Mouse (Mus musculus) heart, postnatal 36 days (tissue): ENCODE results near the gene Pde4b. TPM values are rescaled to one million over a fixed set of nuclear protein-coding genes. Genes with fewer than 3 reads are reported as not detected.

Source experiments
- DNase-seq, 2 experiments: peaks; one replicate each; pipeline ENCODE4 v3.0.0; 2021 to 2022
- intact Hi-C: fragments of 180-260 bp; cut with DNase I; formaldehyde crosslinking; loops from one replicate; pipeline ENCODE4 v1.15.1; 2025
- total RNA-seq, 2 experiments: library from RNA; stranded (reverse); gene quantifications; 2 replicates each; pipeline ENCODE4 v1.2.3; 2021

Gene Pde4b
- total RNA-seq, 2 experiments from 2014 or later: 19.9 to 30.2 TPM

- DNase-seq: no peak
- intact Hi-C loops: loop anchor here (10.0 kb wide), 1 partner anchor 718 kb away; the partner anchor contains the start of gene Slc35d1
Observed at GRCm38 (mm10) chr4:102496269-102497177, 409.2 kb downstream of the Pde4b start.

GRCm38 (mm10) chr4:102497221-102497620 lies 409.9 kb downstream of the Pde4b start:
- DNase-seq: no peak
- intact Hi-C loops: loop anchor here (10.0 kb wide), 1 partner anchor 718 kb away; the partner anchor contains the start of gene Slc35d1

- DNase-seq: no peak
- intact Hi-C loops: loop anchor here (10.0 kb wide), 1 partner anchor 716 kb away; the partner anchor contains the start of gene Slc35d1
Observed at GRCm38 (mm10) chr4:102498169-102498919, 411.0 kb downstream of the Pde4b start.

- intact Hi-C loops: loop anchor here (10.0 kb wide), 1 partner anchor 716 kb away; the partner anchor contains the start of gene Slc35d1
Observed at GRCm38 (mm10) chr4:102498920-102499316, 411.6 kb downstream of the Pde4b start.

GRCm38 (mm10) chr4:102505714-102506113 lies 418.4 kb downstream of the Pde4b start:
- DNase-seq: no peak
- intact Hi-C loops: loop anchor here (1.0 kb wide), 1 partner anchor 82 kb away; no protein-coding TSS in a partner anchor

More at GRCm38 (mm10) chr4:102498920-102499316, 411.6 kb downstream of the Pde4b start:
- DNase-seq: no peak

- intact Hi-C loops: loop anchor here (1.0 kb wide), 1 partner anchor 81 kb away; no protein-coding TSS in a partner anchor
- no peak for DNase-seq
Observed at GRCm38 (mm10) chr4:102506376-102507280, 419.3 kb downstream of the Pde4b start.

GRCm38 (mm10) chr4:102507344-102507743 lies 420.0 kb downstream of the Pde4b start:
- no peak for DNase-seq
- intact Hi-C loops: no loop called here

- DNase-seq: no peak
- intact Hi-C loops: no loop called here
Observed at GRCm38 (mm10) chr4:102507753-102508152, 420.4 kb downstream of the Pde4b start.

- DNase-seq: no peak
- intact Hi-C loops: no loop called here
Observed at GRCm38 (mm10) chr4:102510061-102510460, 422.7 kb downstream of the Pde4b start.

- intact Hi-C loops: loop anchor here (1.0 kb wide), 1 partner anchor 59 kb away; no protein-coding TSS in a partner anchor
Observed at GRCm38 (mm10) chr4:102510939-102511391, 423.6 kb downstream of the Pde4b start.

GRCm38 (mm10) chr4:102511511-102511910 lies 424.2 kb downstream of the Pde4b start:
- intact Hi-C loops: loop anchor here (1.0 kb wide), 1 partner anchor 59 kb away; no protein-coding TSS in a partner anchor
- peak; percentile 62 to 65 for DNase-seq

More at GRCm38 (mm10) chr4:102510939-102511391, 423.6 kb downstream of the Pde4b start:
- peak; percentile 82 to 91 for DNase-seq

GRCm38 (mm10) chr4:102512940-102513339 lies 425.6 kb downstream of the Pde4b start:
- DNase-seq: no peak
- intact Hi-C loops: no loop called here

GRCm38 (mm10) chr4:102513514-102513913 lies 426.2 kb downstream of the Pde4b start:
- intact Hi-C loops: no loop called here
- no peak for DNase-seq

- no peak for DNase-seq
- intact Hi-C loops: no loop called here
Observed at GRCm38 (mm10) chr4:102514972-102515835, 427.9 kb downstream of the Pde4b start.

- intact Hi-C loops: loop anchor here (2.0 kb wide), 1 partner anchor 16 kb away; no protein-coding TSS in a partner anchor
- DNase-seq: no peak
Observed at GRCm38 (mm10) chr4:102516395-102516794, 429.1 kb downstream of the Pde4b start.

- intact Hi-C loops: loop anchor here (2.0 kb wide), 1 partner anchor 16 kb away; no protein-coding TSS in a partner anchor
- peak; percentile 57 to 58 for DNase-seq
Observed at GRCm38 (mm10) chr4:102516982-102517630, 429.8 kb downstream of the Pde4b start.

- no peak for DNase-seq
- intact Hi-C loops: loop anchor here (2.0 kb wide), 1 partner anchor 15 kb away; no protein-coding TSS in a partner anchor
Observed at GRCm38 (mm10) chr4:102517653-102518052, 430.3 kb downstream of the Pde4b start.

GRCm38 (mm10) chr4:102518341-102518740 lies 431.0 kb downstream of the Pde4b start:
- no peak for DNase-seq
- intact Hi-C loops: no loop called here
